Mouse (Mus musculus): ENCODE measurements at regions not wholly inside any gene's neighbourhood (a gene's known extent, or its start where the extent isn't known, plus 50 kb on each side); places are given as distances from the start of the nearest gene placed in this dataset.

- TF ChIP-seq CTCF (IDR thresholded peaks at IDR 0.05; ENCODE audit: borderline replicate concordance, extremely low read depth, insufficient read depth, insufficient read length) (no peak), POLR2A (IDR thresholded peaks at IDR 0.05; ENCODE audit: borderline replicate concordance, extremely low read depth, insufficient read depth, insufficient read length, poor library complexity, severe bottlenecking) (no peak)
- peak; percentile 50 for DNase-seq (ENCODE audit: low read depth)
Observed at GRCm38 (mm10) chr1:24832246-24832645, 153.8 kb downstream of the Lmbrd1 start.

GRCm38 (mm10) chr1:24866877-24867276 lies 188.4 kb downstream of the Lmbrd1 start:
- no peak for DNase-seq (ENCODE audit: low read depth)
- TF ChIP-seq CTCF (IDR thresholded peaks at IDR 0.05; ENCODE audit: borderline replicate concordance, extremely low read depth, insufficient read depth, insufficient read length) = no peak
- TF ChIP-seq POLR2A (IDR thresholded peaks at IDR 0.05; ENCODE audit: borderline replicate concordance, extremely low read depth, insufficient read depth, insufficient read length, poor library complexity, severe bottlenecking) = no peak

- TF ChIP-seq CTCF (IDR thresholded peaks at IDR 0.05; ENCODE audit: borderline replicate concordance, extremely low read depth, insufficient read depth, insufficient read length) = no peak
- DNase-seq (ENCODE audit: low read depth) = peak; percentile 78
Observed at GRCm38 (mm10) chr1:24869772-24870171, 191.3 kb downstream of the Lmbrd1 start.

GRCm38 (mm10) chr1:24870685-24871417 lies 192.4 kb downstream of the Lmbrd1 start:
- TF ChIP-seq POLR2A (IDR thresholded peaks at IDR 0.05; ENCODE audit: borderline replicate concordance, extremely low read depth, insufficient read depth, insufficient read length, poor library complexity, severe bottlenecking) (no peak), CTCF (IDR thresholded peaks at IDR 0.05; ENCODE audit: borderline replicate concordance, extremely low read depth, insufficient read depth, insufficient read length) (no peak)
- no peak for DNase-seq (ENCODE audit: low read depth)

- TF ChIP-seq CTCF (IDR thresholded peaks at IDR 0.05; ENCODE audit: borderline replicate concordance, extremely low read depth, insufficient read depth, insufficient read length) = no peak
- no peak for DNase-seq (ENCODE audit: low read depth)
Observed at GRCm38 (mm10) chr1:24877014-24877413, 198.6 kb downstream of the Lmbrd1 start.

GRCm38 (mm10) chr1:24883638-24884037 lies 205.2 kb downstream of the Lmbrd1 start:
- no peak for DNase-seq (ENCODE audit: low read depth)
- TF ChIP-seq CTCF (IDR thresholded peaks at IDR 0.05; ENCODE audit: borderline replicate concordance, extremely low read depth, insufficient read depth, insufficient read length) (no peak), POLR2A (IDR thresholded peaks at IDR 0.05; ENCODE audit: borderline replicate concordance, extremely low read depth, insufficient read depth, insufficient read length, poor library complexity, severe bottlenecking) (no peak)

GRCm38 (mm10) chr1:24901278-24901677 lies 222.8 kb downstream of the Lmbrd1 start:
- peak; percentile 68; the same call in 1 of the 2 replicates for TF ChIP-seq CTCF (IDR thresholded peaks at IDR 0.05; ENCODE audit: borderline replicate concordance, extremely low read depth, insufficient read depth, insufficient read length)
- TF ChIP-seq POLR2A (IDR thresholded peaks at IDR 0.05; ENCODE audit: borderline replicate concordance, extremely low read depth, insufficient read depth, insufficient read length, poor library complexity, severe bottlenecking) = no peak
- DNase-seq (ENCODE audit: low read depth) = peak; percentile 84

- peak; percentile 84 for DNase-seq (ENCODE audit: low read depth)
Observed at GRCm38 (mm10) chr1:24938303-24939263, 260.2 kb downstream of the Lmbrd1 start.

GRCm38 (mm10) chr1:24942757-24943296 lies 264.4 kb downstream of the Lmbrd1 start:
- peak; percentile 21 for DNase-seq (ENCODE audit: low read depth)
- TF ChIP-seq POLR2A (IDR thresholded peaks at IDR 0.05; ENCODE audit: borderline replicate concordance, extremely low read depth, insufficient read depth, insufficient read length, poor library complexity, severe bottlenecking) = no peak
- no peak for TF ChIP-seq CTCF (IDR thresholded peaks at IDR 0.05; ENCODE audit: borderline replicate concordance, extremely low read depth, insufficient read depth, insufficient read length)

More at GRCm38 (mm10) chr1:24938303-24939263, 260.2 kb downstream of the Lmbrd1 start:
- no peak for TF ChIP-seq CTCF (IDR thresholded peaks at IDR 0.05; ENCODE audit: borderline replicate concordance, extremely low read depth, insufficient read depth, insufficient read length)
- TF ChIP-seq POLR2A (IDR thresholded peaks at IDR 0.05; ENCODE audit: borderline replicate concordance, extremely low read depth, insufficient read depth, insufficient read length, poor library complexity, severe bottlenecking) = no peak

- TF ChIP-seq CTCF (IDR thresholded peaks at IDR 0.05; ENCODE audit: borderline replicate concordance, extremely low read depth, insufficient read depth, insufficient read length) (no peak), POLR2A (IDR thresholded peaks at IDR 0.05; ENCODE audit: borderline replicate concordance, extremely low read depth, insufficient read depth, insufficient read length, poor library complexity, severe bottlenecking) (no peak)
Observed at GRCm38 (mm10) chr1:24943451-24943850, 265.0 kb downstream of the Lmbrd1 start.

GRCm38 (mm10) chr1:24972681-24973080 lies 294.3 kb downstream of the Lmbrd1 start:
- TF ChIP-seq CTCF (IDR thresholded peaks at IDR 0.05; ENCODE audit: borderline replicate concordance, extremely low read depth, insufficient read depth, insufficient read length) = no peak
- no peak for TF ChIP-seq POLR2A (IDR thresholded peaks at IDR 0.05; ENCODE audit: borderline replicate concordance, extremely low read depth, insufficient read depth, insufficient read length, poor library complexity, severe bottlenecking)
- DNase-seq (ENCODE audit: low read depth) = no peak

More at GRCm38 (mm10) chr1:24943451-24943850, 265.0 kb downstream of the Lmbrd1 start:
- DNase-seq (ENCODE audit: low read depth) = no peak
